ENCODE assay signal across 9 mouse cellular contexts in the genomic region with DNA sequence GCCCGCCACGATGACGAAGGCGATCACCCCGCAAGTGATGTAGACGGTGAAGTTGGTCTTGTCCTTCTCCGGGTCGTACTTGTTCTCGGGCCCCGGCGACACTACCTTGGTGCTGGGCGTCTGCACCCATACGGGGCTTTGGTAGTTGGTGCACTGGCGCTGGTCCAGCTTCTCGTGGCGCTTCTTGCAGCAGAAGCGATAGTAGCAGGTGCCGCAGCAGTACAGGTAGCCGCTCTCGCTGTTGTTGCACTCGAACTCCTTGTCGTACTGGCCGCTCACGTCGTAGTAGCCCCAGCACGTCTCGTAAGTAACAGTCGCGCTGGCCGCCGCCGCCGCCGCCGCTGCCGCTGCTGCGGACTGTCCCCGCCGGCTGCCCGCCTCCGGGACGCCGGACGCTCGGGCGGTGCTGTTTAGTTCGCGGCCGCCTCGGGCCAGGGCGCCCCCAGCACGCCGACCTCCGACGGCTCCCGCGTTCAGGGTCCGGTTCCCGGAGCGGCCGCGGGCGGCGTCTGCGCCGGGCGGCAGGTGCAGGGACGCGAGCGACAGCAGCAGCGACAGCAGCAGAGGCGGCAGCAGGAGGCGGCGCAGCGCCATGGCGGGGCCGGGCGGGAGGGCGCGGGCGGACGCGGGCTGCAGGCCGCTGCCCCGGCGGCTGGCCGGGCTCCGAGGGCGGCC. TPM values are rescaled to one million over a fixed set of nuclear protein-coding genes. Genes with fewer than 3 reads are reported as not detected.
DNase-seq lines count a peak whose midpoint lies in the region; ATAC-seq and TF ChIP-seq lines count a peak whose summit lies in the region.
"Had no signal": no experiment of that assay in that cellular context is flagged by ENCODE, and none has a peak within 500 bp of the region (broad histone marks: within the 10 kb centered on the region; RNA-seq: fewer than 3 reads in every experiment).

Gene Shisa6, minus strand, starts transcription at position 594 of the 675 bp plus-strand sequence.

- no peaks in the 10 kb centered on the region for H3K36me3 ChIP-seq in G1E (replicated peaks)
- H3K36me3 ChIP-seq in forebrain, embryonic 10.5 days (replicated peaks) = no peaks in the 10 kb centered on the region
- H3K36me3 ChIP-seq in kidney, embryonic 15.5 days = no peaks in the 10 kb centered on the region
- H3K36me3 ChIP-seq in liver, embryonic 14.5 days (replicated peaks; ENCODE audit: control insufficient read depth, insufficient read depth, low read depth) = no peaks in the 10 kb centered on the region
- no peaks in the 10 kb centered on the region for H3K36me3 ChIP-seq in small intestine, adult 2 months (ENCODE audit: control insufficient read depth, insufficient read depth, low read length)

- peaks cover 66% of the 10 kb centered on the region for H3K9me3 ChIP-seq in G1E (replicated peaks)
- H3K9me3 ChIP-seq in forebrain, embryonic 10.5 days = no peaks in the 10 kb centered on the region
- H3K9me3 ChIP-seq in kidney, embryonic 15.5 days (replicated peaks) = no peaks in the 10 kb centered on the region
- H3K9me3 ChIP-seq in liver, embryonic 14.5 days (ENCODE audit: control insufficient read depth, low read length) = no peaks in the 10 kb centered on the region

- WGBS in forebrain, embryonic 10.5 days = under 1% methylated on average over 86 of the region's 89 CpGs
- 1% methylated on average over 84 of the region's 89 CpGs for WGBS in kidney, embryonic 15.5 days
- 1% methylated on average over 77 of the region's 89 CpGs for WGBS in liver, embryonic 14.5 days (ENCODE audit: insufficient replicate concordance)
- WGBS in small intestine, adult 2 months = 2% methylated on average over 87 of the region's 89 CpGs

- H3K27me3 ChIP-seq in G1E (ENCODE audit: insufficient read depth, low read length) = no peaks in the 10 kb centered on the region
- H3K27me3 ChIP-seq in forebrain, embryonic 10.5 days (ENCODE audit: poor library complexity, severe bottlenecking) = peaks cover 80% of the 10 kb centered on the region
- H3K27me3 ChIP-seq in kidney, embryonic 15.5 days = peaks cover 90% of the 10 kb centered on the region
- H3K27me3 ChIP-seq in liver, embryonic 14.5 days (ENCODE audit: control insufficient read depth, insufficient read depth, low read length) = peaks cover 48% of the 10 kb centered on the region
- H3K27me3 ChIP-seq in small intestine, adult 2 months (ENCODE audit: control insufficient read depth, insufficient read depth, low read length) = peaks cover 26% of the 10 kb centered on the region

- H3K4me1 ChIP-seq in G1E (ENCODE audit: insufficient read depth, low read depth, low read length) = no peaks in the 10 kb centered on the region
- H3K4me1 ChIP-seq in forebrain, embryonic 10.5 days = peaks cover 30% of the 10 kb centered on the region
- peaks cover 19% of the 10 kb centered on the region for H3K4me1 ChIP-seq in kidney, embryonic 15.5 days
- no peaks in the 10 kb centered on the region for H3K4me1 ChIP-seq in liver, embryonic 14.5 days (replicated peaks; ENCODE audit: control insufficient read depth in 2 of 2, insufficient read depth in 2 of 2, low read length in 1 of 2)
- 0 out of 2 replicates have a peak, but pooled peaks cover 2% of the 10 kb centered on the region for H3K4me1 ChIP-seq in small intestine, adult 2 months (ENCODE audit: control insufficient read depth, insufficient read depth, insufficient read length, low read length)

- H3K4me2 ChIP-seq in kidney, embryonic 15.5 days = peak within 1 kb of the TSS; percentile 97
- H3K4me2 ChIP-seq in liver, embryonic 14.5 days (ENCODE audit: low read depth) = peak within 1 kb of the TSS; percentile 39

- peak within 1 kb of the TSS; percentile 80 for H3K27ac ChIP-seq in forebrain, embryonic 10.5 days
- H3K27ac ChIP-seq in kidney, embryonic 15.5 days = no peak within 1 kb of the TSS
- no peak within 1 kb of the TSS for H3K27ac ChIP-seq in liver, embryonic 14.5 days
- H3K27ac ChIP-seq in small intestine, adult 2 months (ENCODE audit: insufficient read depth, low read depth, low read length) = no peak within 1 kb of the TSS

- DNase-seq in gastrocnemius, postnatal 14 days = peak; percentile 12
- DNase-seq in gastrocnemius, adult 8-10 months (ENCODE audit: low spot score in 2 of 2) = no peak
- no peak for DNase-seq in G1E (ENCODE audit: low spot score)
- DNase-seq in forebrain, embryonic 10.5 days (ENCODE audit: extremely low spot score, low spot score) = peak; percentile 44
- DNase-seq in liver, embryonic 14.5 days (ENCODE audit: low read depth in 3 of 3, low spot score in 3 of 3) = no peak

- TF ChIP-seq EP300 in liver, embryonic 14.5 days (IDR thresholded peaks at IDR 0.05; ENCODE audit: low read depth) = no peak

- intact Hi-C loops in gastrocnemius, postnatal 14 days (cut with DNase I; ENCODE audit: low total_unique reads) = no loop called here

- no peak for ATAC-seq in G1E (ENCODE audit: extremely low read depth, insufficient number of reproducible peaks, low FRiP score, poor library complexity, severe bottlenecking)
- ATAC-seq in kidney, embryonic 15.5 days (replicated peaks; ENCODE audit: low FRiP score) = peak; percentile 44
- no peak for ATAC-seq in liver, embryonic 14.5 days (ENCODE audit: insufficient read depth)
- no peak for ATAC-seq in activated CD4-positive, CD25-positive, alpha-beta regulatory T cell, adult 4 months

- TF ChIP-seq CTCF in G1E (IDR thresholded peaks at IDR 0.05; ENCODE audit: low read depth, low read length) = no peak
- no peak for TF ChIP-seq CTCF in liver, embryonic 14.5 days (IDR thresholded peaks at IDR 0.05; ENCODE audit: low read depth)
- no peak for TF ChIP-seq CTCF in small intestine, adult 2 months (IDR thresholded peaks at IDR 0.05; ENCODE audit: extremely low read depth, insufficient read length, insufficient replicate concordance, low read depth, low read length)

- TF ChIP-seq POLR2A in small intestine, adult 2 months (IDR thresholded peaks at IDR 0.05; ENCODE audit: low read depth, low read length) = no peak

- peak within 1 kb of the TSS; percentile 33; the same call in 1 of the 2 replicates for H3K9ac ChIP-seq in kidney, embryonic 15.5 days
- H3K9ac ChIP-seq in liver, embryonic 14.5 days (replicated peaks) = no peak within 1 kb of the TSS

- peak within 1 kb of the TSS; percentile 20; the same call in 1 of the 2 replicates for H3K4me3 ChIP-seq in G1E (ENCODE audit: low read depth, low read length)
- H3K4me3 ChIP-seq in forebrain, embryonic 10.5 days = peak within 1 kb of the TSS; percentile 67
- H3K4me3 ChIP-seq in kidney, embryonic 15.5 days (replicated peaks) = peak within 1 kb of the TSS; percentile 59
- peak within 1 kb of the TSS in 1 of 2 experiments; percentile 27; a peak in 3 of 4 replicates for H3K4me3 ChIP-seq in liver, embryonic 14.5 days (ENCODE audit: insufficient read depth in 1 of 2, low read depth in 2 of 2, low read length in 2 of 2)
- peak within 1 kb of the TSS; percentile 9 for H3K4me3 ChIP-seq in small intestine, adult 2 months (ENCODE audit: low read depth, low read length)

RNA-seq across cellular contexts. Expression of gene Shisa6, which starts in this region (rescaled TPM):
- total RNA-seq in gastrocnemius, postnatal 14 days (2021) = under 1 TPM; 0.13 to 0.76 TPM
- under 1 TPM in 1 of 4 experiments, not detected in 3; 0.19 TPM for total RNA-seq in gastrocnemius, adult 8-10 months (2022)
- total RNA-seq in G1E (2014; fragmentation: Nextera tagmentation) (not detected in 2 replicates), G1E (2017) (0.06 and 0.11 TPM in 2 replicates)
- polyA plus RNA-seq in G1E (2012) = not detected in 2 replicates
- 0.07 and 0.09 TPM in 2 replicates for polyA plus RNA-seq in forebrain, embryonic 10.5 days (2016; fragmentation: Nextera tagmentation; extraction: Ambion mirVana)
- polyA plus RNA-seq in kidney, embryonic 15.5 days (2015; fragmentation: Nextera tagmentation; extraction: Ambion mirVana) = 0.09 and 0.27 TPM in 2 replicates
- under 0.01 and 0.03 TPM in 2 replicates for polyA plus RNA-seq in liver, embryonic 14.5 days (2012; rRNA removed)
- polyA plus RNA-seq in liver, embryonic 14.5 days (2014; fragmentation: Nextera tagmentation; extraction: Ambion mirVana) = not detected in 2 replicates
- 0.55 TPM in 1 of 2 replicates, not detected in the other for polyA plus RNA-seq in small intestine, adult 2 months (2012; rRNA removed)
- polyA plus RNA-seq in activated CD4-positive, CD25-positive, alpha-beta regulatory T cell, adult 4 months (2017; shearing (Covaris generic)) = not detected
- total RNA-seq: hematopoietic stem cell, adult 5-6 weeks had no signal

Comparison
In these comparisons a context has a peak if more than half of its experiments do, and no peak if none do; other contexts are left out.
1. Peak in DNase-seq in gastrocnemius, postnatal 14 days; RNA of the gene not detected or under 1 TPM.
2. Peak in DNase-seq, H3K4me3 ChIP-seq and H3K27ac ChIP-seq in forebrain, embryonic 10.5 days; RNA of the gene not detected or under 1 TPM.
3. Peak in ATAC-seq, H3K4me3 ChIP-seq, H3K9ac ChIP-seq and H3K4me2 ChIP-seq in kidney, embryonic 15.5 days; RNA of the gene not detected or under 1 TPM.